Mouse (Mus musculus) myocyte (in vitro differentiated cells): ENCODE measurements around the gene Rpl37a.

ENCODE experiments used
- E2F4 ChIP-seq: IDR thresholded peaks from one replicate; pipeline ENCODE4 v1.6.1; 2011; ENCODE audit warnings: mild to moderate bottlenecking, control low read depth, moderate library complexity; ENCODE audit not compliant: insufficient read depth
- MAX ChIP-seq: IDR thresholded peaks from one replicate; pipeline ENCODE4 v1.6.1; 2011; ENCODE audit warnings: low read depth, mild to moderate bottlenecking, control low read depth
- MYOD1 ChIP-seq, 3 experiments: IDR thresholded peaks; one replicate each; pipeline ENCODE4 v1.6.1; 2011; ENCODE audit warnings: control low read depth in 2 of 3, low read depth in 2 of 3, mild to moderate bottlenecking in 2 of 3, moderate library complexity in 1 of 3; ENCODE audit not compliant: insufficient read length in 2 of 3, control insufficient read depth in 1 of 3
- POLR2A ChIP-seq: IDR thresholded peaks from one replicate; pipeline ENCODE4 v1.6.1; 2011; ENCODE audit warnings: low read depth, mild to moderate bottlenecking, control low read depth, moderate library complexity; ENCODE audit not compliant: insufficient read length
- TCF12 ChIP-seq: IDR thresholded peaks from one replicate; pipeline ENCODE4 v1.6.1; 2011; ENCODE audit warnings: mild to moderate bottlenecking, control low read depth; ENCODE audit not compliant: poor library complexity, insufficient read depth, severe bottlenecking
- USF1 ChIP-seq: IDR thresholded peaks from one replicate; pipeline ENCODE4 v1.6.1; 2011; ENCODE audit warnings: low read depth, mild to moderate bottlenecking, control low read depth, moderate library complexity

- no peak for TF ChIP-seq MYOD1 (IDR thresholded peaks at IDR 0.05; ENCODE audit: control insufficient read depth in 1 of 3, insufficient read length in 2 of 3, low read depth in 2 of 3)
- no peak for TF ChIP-seq USF1
- no peak for TF ChIP-seq POLR2A
- no peak for TF ChIP-seq E2F4
- TF ChIP-seq MAX, result no peak
- no peak for TF ChIP-seq TCF12
These were observed 11.6 kb downstream of the Rpl37a start for GRCm38 (mm10) chr1:72722646-72723045.
